Mouse (Mus musculus) lung, postnatal 25 days (tissue): Measurements from ENCODE around the gene Fnip2.
"Not testable (repeated sequence)": the region's sequence is repeated elsewhere in the genome, so short reads cannot be mapped to it uniquely, and the experiment has no call there.

Experiments used
- DNase-seq: peaks from one replicate; pipeline ENCODE4 v3.0.0; 2022; ENCODE audit warnings: low spot score

Gene Fnip2

GRCm38 (mm10) chr3:79567703-79568362 lies at the start of gene Fnip2:
TSS of gene Fnip2 (minus strand) at chr3:79567796.
- DNase-seq, result peak; percentile 95

GRCm38 (mm10) chr3:79609886-79610285 lies 42.3 kb upstream of the Fnip2 start:
- DNase-seq, result no peak

- DNase-seq, result no peak
Measured at GRCm38 (mm10) chr3:79595468-79595867, 27.9 kb upstream of the Fnip2 start.

GRCm38 (mm10) chr3:79591793-79592471 lies 24.3 kb upstream of the Fnip2 start:
- no peak for DNase-seq

GRCm38 (mm10) chr3:79590863-79591792 lies 23.5 kb upstream of the Fnip2 start, which contains the start of gene Ppid:
TSS of gene Ppid (plus strand) at chr3:79591342.
- DNase-seq, result peak; percentile 79

- no peak for DNase-seq
Measured at GRCm38 (mm10) chr3:79589671-79590070, 22.1 kb upstream of the Fnip2 start.

GRCm38 (mm10) chr3:79586804-79587203 lies 19.2 kb upstream of the Fnip2 start:
- peak; percentile 90 for DNase-seq

- no peak for DNase-seq
Measured at GRCm38 (mm10) chr3:79579891-79580575, 12.4 kb upstream of the Fnip2 start.

GRCm38 (mm10) chr3:79578164-79578563 lies 10.6 kb upstream of the Fnip2 start:
- no peak for DNase-seq

GRCm38 (mm10) chr3:79577606-79578005 lies 10.0 kb upstream of the Fnip2 start:
- DNase-seq, result no peak

GRCm38 (mm10) chr3:79576865-79577264 lies 9.3 kb upstream of the Fnip2 start:
- DNase-seq, result no peak

- no peak for DNase-seq
Measured at GRCm38 (mm10) chr3:79576468-79576816, 8.8 kb upstream of the Fnip2 start.

- no peak for DNase-seq
Measured at GRCm38 (mm10) chr3:79575576-79576467, 8.2 kb upstream of the Fnip2 start.

GRCm38 (mm10) chr3:79574336-79574735 lies 6.7 kb upstream of the Fnip2 start:
- no peak for DNase-seq

GRCm38 (mm10) chr3:79573376-79573775 lies 5.8 kb upstream of the Fnip2 start:
- DNase-seq, result not testable (repeated sequence)

GRCm38 (mm10) chr3:79572399-79572798 lies 4.8 kb upstream of the Fnip2 start:
- no peak for DNase-seq

GRCm38 (mm10) chr3:79569351-79569681 lies 1.7 kb upstream of the Fnip2 start:
- no peak for DNase-seq

GRCm38 (mm10) chr3:79568629-79569350 lies 1.2 kb upstream of the Fnip2 start:
- DNase-seq, result no peak

- DNase-seq, result no peak
Measured at GRCm38 (mm10) chr3:79566716-79567691, 592 bp downstream of the Fnip2 start.
